Mouse (Mus musculus) left cerebral cortex, adult 2 months (tissue): Measurements from ENCODE around the gene Ppil6. TPM values are rescaled to one million over a fixed set of nuclear protein-coding genes. Genes with fewer than 3 reads are reported as not detected.
A peak's percentile ranks its signal among the peaks of the same experiment; 100 is the strongest.
"Not testable (repeated sequence)": the region's sequence is repeated elsewhere in the genome, so short reads cannot be mapped to it uniquely, and the experiment has no call there.

Source experiments
- DNase-seq, 2 experiments: peaks; one replicate each; pipeline ENCODE4 v3.0.0; 2021 to 2022; ENCODE audit warnings: low spot score in 2 of 2, mixed read lengths in 1 of 2; ENCODE audit errors: extremely low spot score in 1 of 2
- H3K27ac ChIP-seq: fragments of 200-600 bp; 2 replicates; pipeline ENCODE4 v1.8.1; 2022
- H3K4me3 ChIP-seq: fragments of 200-600 bp; 2 replicates; pipeline ENCODE4 v1.8.1; 2022
- CTCF ChIP-seq: fragments of 200-600 bp; IDR thresholded peaks from 2 replicates; pipeline ENCODE4 v1.8.1; 2022; ENCODE audit warnings: antibody characterized with exemption, mild to moderate bottlenecking, moderate library complexity
- intact Hi-C: fragments of 180-260 bp; cut with DNase I; formaldehyde crosslinking; loops from one replicate; pipeline ENCODE4 v1.15.1; 2025
- total RNA-seq, 2 experiments: library from RNA; stranded (reverse); gene quantifications; 2 replicates each; pipeline ENCODE4 v1.2.3; 2021

Ppil6 gene
- total RNA-seq, 2 experiments from 2014 or later = 4.6 to 6.6 TPM

- no peak for DNase-seq
- intact Hi-C loops = no loop called here
- Histone ChIP-seq H3K4me3 (no peak overlapping the region), H3K27ac (no peak overlapping the region)
- no peak for TF ChIP-seq CTCF
Measured at GRCm38 (mm10) chr10:41480938-41481880, 9.0 kb upstream of the Ppil6 start.

DNA sequence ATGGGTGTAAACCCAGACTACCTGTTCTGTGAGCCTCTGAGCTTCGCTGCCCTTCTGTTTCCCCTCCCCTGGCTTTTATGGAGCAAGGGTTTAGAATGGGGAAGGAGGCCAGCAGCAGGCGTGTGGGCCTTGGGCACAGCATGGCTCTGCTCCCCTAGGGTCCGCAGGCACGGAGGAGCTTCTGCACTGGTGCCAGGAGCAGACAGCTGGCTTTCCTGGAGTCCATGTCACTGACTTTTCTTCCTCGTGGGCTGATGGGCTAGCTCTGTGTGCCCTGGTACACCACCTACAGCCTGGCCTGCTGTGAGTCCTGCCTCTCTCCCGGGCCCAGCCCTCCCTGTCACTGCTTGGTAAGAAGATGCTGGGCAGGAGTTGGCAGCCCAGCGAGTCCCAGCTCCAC, 7.8 kb upstream of the Ppil6 start:
- intact Hi-C loops = no loop called here
- TF ChIP-seq CTCF = no peak
- DNase-seq = no peak

DNA sequence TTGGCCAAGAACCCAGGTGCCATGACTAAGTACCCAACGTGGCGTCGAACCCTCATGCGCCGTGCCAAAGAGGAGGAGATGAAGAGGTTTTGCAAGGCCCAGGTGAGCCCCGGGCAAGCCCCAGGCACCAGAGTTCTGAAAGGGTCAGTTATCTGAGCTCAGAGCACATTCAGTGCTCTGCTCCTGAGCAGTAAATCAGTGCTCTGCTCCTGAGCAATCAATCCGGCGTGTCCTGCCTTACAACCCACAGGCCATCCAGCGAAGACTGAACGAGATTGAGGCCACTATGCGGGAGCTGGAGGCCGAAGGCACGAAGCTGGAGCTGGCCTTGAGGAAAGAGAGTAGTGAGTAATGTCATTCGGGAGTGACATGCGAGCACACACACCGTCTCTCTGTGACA, 4.5 kb upstream of the Ppil6 start:
- Histone ChIP-seq H3K27ac (no peak overlapping the region), H3K4me3 (no peak overlapping the region)
- DNase-seq = no peak
- TF ChIP-seq CTCF = no peak
- intact Hi-C loops = no loop called here

More for the DNA sequence above, 7.8 kb upstream of the Ppil6 start:
- H3K4me3 ChIP-seq = no peak overlapping the region
- no peak overlapping the region for H3K27ac ChIP-seq

DNA sequence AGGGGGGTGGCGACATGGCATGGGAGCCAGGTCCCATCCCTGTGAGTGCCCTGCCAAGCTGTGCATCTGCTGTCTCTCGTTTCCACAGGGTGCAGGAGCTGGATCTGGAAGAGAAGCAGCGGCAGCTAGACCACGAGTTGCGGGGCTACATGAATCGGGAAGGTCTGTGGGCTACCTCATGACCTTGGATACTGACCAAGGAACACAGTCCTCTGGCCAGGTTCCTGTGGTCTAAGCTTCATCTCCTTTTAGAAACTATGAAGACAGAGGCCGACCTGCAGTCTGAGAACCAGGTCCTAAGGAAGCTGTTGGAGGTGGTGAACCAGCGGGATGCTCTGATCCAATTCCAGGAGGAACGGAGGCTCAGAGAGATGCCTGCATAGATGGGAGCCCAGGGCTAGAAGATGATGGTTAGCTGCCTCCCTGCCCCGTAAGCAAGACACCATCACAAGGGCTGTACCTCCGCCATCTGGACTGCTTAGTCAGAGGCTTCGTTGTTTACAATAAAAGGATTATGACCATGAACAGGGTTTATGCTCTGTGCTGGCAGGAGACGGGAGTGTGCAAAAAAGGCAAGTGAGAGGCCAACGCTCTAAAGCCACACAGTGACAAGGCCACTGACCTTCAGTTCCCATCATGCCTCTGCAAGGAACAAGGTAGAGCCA, 3.6 kb upstream of the Ppil6 start:
- Histone ChIP-seq H3K27ac (no peak overlapping the region), H3K4me3 (no peak overlapping the region)
- DNase-seq = no peak
- intact Hi-C loops = no loop called here
- no peak for TF ChIP-seq CTCF

- Histone ChIP-seq H3K4me3 (peak overlapping the region; percentile 80; the same call in 1 of the 2 replicates), H3K27ac (no peak overlapping the region)
- DNase-seq = no peak
- intact Hi-C loops = no loop called here
- no peak for TF ChIP-seq CTCF
Measured at GRCm38 (mm10) chr10:41488877-41489276, 1.4 kb upstream of the Ppil6 start.

- DNase-seq = no peak
- H3K4me3 ChIP-seq = peak overlapping the region; percentile 80
- no peak for TF ChIP-seq CTCF
- intact Hi-C loops = no loop called here
- H3K27ac ChIP-seq = no peak overlapping the region
Measured at GRCm38 (mm10) chr10:41489294-41489693, 945 bp upstream of the Ppil6 start.

DNA sequence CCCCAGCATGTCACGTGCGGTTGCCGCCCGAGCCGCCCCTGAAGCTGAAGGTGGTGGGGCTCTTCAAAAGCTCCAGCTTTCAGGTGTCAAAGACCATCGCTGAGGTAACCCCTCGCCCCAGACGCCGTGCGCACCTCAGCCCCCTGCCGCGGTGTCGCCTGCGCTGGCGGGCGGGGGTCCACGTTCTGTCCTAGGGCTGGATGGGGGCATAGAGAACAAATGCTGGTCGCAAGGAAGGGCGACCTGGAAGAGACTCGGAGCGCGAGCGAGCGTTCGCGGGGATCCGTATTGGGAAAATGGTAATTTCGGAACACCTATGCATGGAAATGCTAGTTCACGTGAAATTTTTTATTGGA, 257 bp downstream of the Ppil6 start:
- intact Hi-C loops = loop anchor here (1.0 kb wide), 1 partner anchor 13 kb away; no protein-coding TSS in a partner anchor
- TF ChIP-seq CTCF = no peak
- no peak for DNase-seq
- Histone ChIP-seq H3K27ac (peak overlapping the region; percentile 83), H3K4me3 (peak overlapping the region; percentile 80)

DNA sequence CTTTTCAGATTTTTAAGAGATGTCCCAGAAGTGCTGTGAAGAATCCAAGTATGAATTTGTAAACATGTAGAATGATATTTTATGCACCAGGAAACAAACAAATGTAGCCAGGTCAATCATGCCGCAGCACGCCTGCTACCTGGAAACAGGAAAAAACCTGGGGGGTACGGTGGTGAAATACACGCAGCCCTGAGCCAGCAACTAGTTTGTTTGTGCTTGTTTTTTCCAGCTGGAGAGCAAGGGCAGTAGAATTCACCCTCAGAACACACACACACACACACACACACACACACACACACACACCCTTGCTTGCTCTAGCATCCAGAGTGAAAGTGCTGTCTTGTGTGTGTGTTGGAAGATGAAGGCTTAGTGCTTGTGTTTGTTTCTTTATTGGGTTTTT, 872 bp downstream of the Ppil6 start:
- peak overlapping the region; percentile 80 for H3K4me3 ChIP-seq
- no peak for DNase-seq
- intact Hi-C loops = no loop called here
- H3K27ac ChIP-seq = no peak overlapping the region
- TF ChIP-seq CTCF = no peak

DNA sequence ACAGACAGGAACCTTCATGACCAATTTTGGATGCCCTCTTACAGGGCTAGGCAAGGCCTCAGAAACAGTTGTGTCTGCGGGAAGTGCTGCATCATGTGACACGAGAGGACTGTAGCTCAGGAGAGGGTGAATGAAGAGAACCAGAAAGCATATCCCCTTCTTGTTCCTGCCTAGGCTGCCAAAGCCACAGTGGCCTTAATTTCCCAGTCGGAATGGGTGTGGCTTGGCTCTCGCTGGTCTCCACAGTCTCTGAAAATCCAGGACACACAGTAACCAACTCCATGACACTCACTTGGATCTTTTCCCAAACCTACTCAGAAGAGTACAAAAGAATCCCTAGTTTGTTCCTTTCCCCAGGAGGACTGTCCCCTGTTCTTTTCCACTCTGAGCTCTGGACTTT, 10.7 kb downstream of the Ppil6 start:
- no peak overlapping the region; the same call in 1 of the 2 replicates for H3K27ac ChIP-seq
- intact Hi-C loops = loop anchor here (10.0 kb wide), 1 partner anchor 496 kb away; no protein-coding TSS in a partner anchor
- H3K4me3 ChIP-seq = no peak overlapping the region
- no peak for TF ChIP-seq CTCF
- no peak for DNase-seq

DNA sequence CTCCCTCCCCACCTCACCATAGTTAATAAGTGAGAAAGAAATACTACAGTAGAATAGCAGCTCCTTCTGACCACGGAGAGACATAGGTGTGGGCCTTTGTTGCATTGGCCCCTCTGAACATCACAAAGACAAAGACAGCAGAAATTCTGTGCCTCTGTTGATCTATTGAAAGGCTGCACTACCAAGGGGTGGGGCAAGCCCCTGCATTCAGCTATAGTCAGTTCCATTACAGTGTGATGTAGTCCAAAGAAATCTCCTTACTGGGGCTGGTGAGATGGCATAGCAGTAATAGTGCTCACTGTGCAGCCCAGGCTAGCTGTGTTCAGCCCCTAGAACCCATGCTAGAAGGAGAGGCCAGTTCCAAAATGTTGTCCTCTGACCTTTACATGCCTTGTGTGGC, 14.8 kb downstream of the Ppil6 start:
- Histone ChIP-seq H3K4me3 (no peak overlapping the region), H3K27ac (no peak overlapping the region)
- DNase-seq = no peak
- TF ChIP-seq CTCF = no peak
- intact Hi-C loops = loop anchor here (10.0 kb wide), 1 partner anchor 500 kb away; no protein-coding TSS in a partner anchor

DNA sequence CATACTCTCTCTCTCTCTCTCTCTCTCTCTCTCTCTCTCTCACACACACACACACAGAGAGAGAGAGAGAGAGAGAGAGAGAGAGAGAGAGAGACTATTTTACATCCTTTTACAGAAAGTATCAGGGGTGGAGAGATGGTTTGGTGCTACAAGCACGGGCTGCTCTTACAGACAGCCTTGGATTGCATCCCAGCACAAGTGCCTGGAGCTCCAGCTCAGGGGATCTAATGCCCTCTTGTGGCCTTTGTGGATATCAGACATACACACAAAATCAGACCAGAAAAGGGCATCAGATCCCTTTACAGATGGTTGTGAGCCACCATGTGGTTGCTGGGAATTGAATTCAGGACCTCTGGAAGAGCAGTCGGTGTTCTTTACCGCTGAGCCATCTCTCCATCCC, 15.2 kb downstream of the Ppil6 start:
- peak; percentile 75 for TF ChIP-seq CTCF
- intact Hi-C loops = loop anchor here (10.0 kb wide), 1 partner anchor 501 kb away; no protein-coding TSS in a partner anchor
- DNase-seq = peak in 1 of 2 experiments; percentile 51
- H3K4me3 ChIP-seq, H3K27ac ChIP-seq: not testable (repeated sequence)

GRCm38 (mm10) chr10:41509160-41509559, 18.9 kb downstream of the Ppil6 start:
- intact Hi-C loops = loop anchor here (10.0 kb wide), 1 partner anchor 504 kb away; no protein-coding TSS in a partner anchor
- TF ChIP-seq CTCF = peak; percentile 55
- DNase-seq = no peak
- no peak overlapping the region for H3K27ac ChIP-seq
- no peak overlapping the region for H3K4me3 ChIP-seq
